Comparison of ENCODE assay signal across 9 mouse cellular contexts in the genomic region with DNA sequence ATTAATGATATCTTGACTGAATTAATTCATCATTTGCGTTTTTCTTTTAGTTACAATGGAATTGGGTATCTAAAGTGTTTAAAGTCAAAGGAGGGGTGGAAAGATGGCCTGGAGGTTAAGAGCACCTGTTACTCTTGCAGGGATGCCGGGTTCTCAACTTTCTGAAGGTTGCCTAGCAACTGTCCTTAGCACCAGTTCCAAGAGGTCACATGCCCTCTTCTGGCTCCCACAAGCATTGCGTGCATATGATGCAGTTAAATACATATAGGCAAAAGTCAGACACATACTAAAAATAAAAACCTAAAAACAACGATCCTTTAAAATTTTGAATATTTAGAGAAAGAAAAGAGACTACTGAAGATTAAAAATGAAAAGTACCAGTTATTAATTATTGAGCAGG. TPM values are rescaled to one million over a fixed set of nuclear protein-coding genes. Genes with fewer than 3 reads are reported as not detected.
A peak's percentile ranks its signal among the peaks of the same experiment; 100 is the strongest.
DNase-seq lines count a peak whose midpoint lies in the region; TF ChIP-seq lines count a peak whose summit lies in the region.
"Had no signal": no experiment of that assay in that cellular context is flagged by ENCODE, and none has a peak within 500 bp of the region (broad histone marks: within the 10 kb centered on the region; RNA-seq: fewer than 3 reads in every experiment).

No protein-coding gene starts in this region.

- no peak for TF ChIP-seq POLR2A in cerebellum, adult 2 months (IDR thresholded peaks at IDR 0.05; ENCODE audit: borderline replicate concordance, insufficient read depth, low read length)

- peaks cover 57% of the 10 kb centered on the region for H3K36me3 ChIP-seq in C2C12 (ENCODE audit: control insufficient read depth, insufficient read depth)

- H3K4me3 ChIP-seq in cerebellum, adult 2 months (replicated peaks; ENCODE audit: insufficient read depth, low read depth, low read length): no peak overlapping the region
- no peak overlapping the region for H3K4me3 ChIP-seq in C2C12 (ENCODE audit: insufficient read depth, poor library complexity, severe bottlenecking)
- H3K4me3 ChIP-seq: limb, embryonic 12.5 days had no signal

- H3K4me1 ChIP-seq in cerebellum, adult 2 months (ENCODE audit: control insufficient read depth, insufficient read depth, low read length): peaks cover 15% of the 10 kb centered on the region; the same call in 1 of the 2 replicates

- peaks cover 96% of the 10 kb centered on the region for H3K79me2 ChIP-seq in C2C12 (ENCODE audit: control insufficient read depth, insufficient read depth)

- no peak overlapping the region for H3ac ChIP-seq in C2C12 (ENCODE audit: control insufficient read depth, insufficient read length, low read depth)

- peak; percentile 56; the same call in 1 of the 2 replicates for TF ChIP-seq CTCF in cerebellum, adult 2 months (IDR thresholded peaks at IDR 0.05; ENCODE audit: borderline replicate concordance, insufficient read depth, low read depth, low read length)
- no peak for TF ChIP-seq CTCF in C2C12 (IDR thresholded peaks at IDR 0.05; ENCODE audit: control insufficient read depth, insufficient read depth, insufficient read length)

- peaks cover 81% of the 10 kb centered on the region for H3K79me3 ChIP-seq in C2C12 (ENCODE audit: low read depth)

- DNase-seq in cerebellum, adult 2 months: peak in 1 of 2 experiments; percentile 38
- DNase-seq in cerebellum, adult 11 months: no peak
- peak; percentile 81 for DNase-seq in embryo, embryonic 10 days (ENCODE audit: low spot score)
- peak; percentile 56 to 60 for DNase-seq in kidney, postnatal 36 days
- peak; percentile 45 to 58 for DNase-seq in natural killer cell, adult 2 months (ENCODE audit: low spot score in 2 of 2)
- DNase-seq in frontal cortex, postnatal 10 days (ENCODE audit: low spot score in 2 of 2): no peak
- no peak for DNase-seq in right cerebral cortex, adult 18-20 months

- H3K27me3 ChIP-seq in cerebellum, adult 2 months (ENCODE audit: control insufficient read depth, insufficient read depth, low read length): no peaks in the 10 kb centered on the region
- H3K27me3 ChIP-seq in C2C12 (ENCODE audit: control insufficient read depth, insufficient read depth, insufficient read length): no peaks in the 10 kb centered on the region
- H3K27me3 ChIP-seq: limb, embryonic 12.5 days had no signal

- no peak overlapping the region for H3K27ac ChIP-seq in cerebellum, adult 2 months (ENCODE audit: insufficient read depth, low read length)
- H3K27ac ChIP-seq: limb, embryonic 12.5 days had no signal

- WGBS in cerebellum, adult 2 months: 50% methylated on average over 4 of the region's 4 CpGs

TF ChIP-seq in C2C12, 6 proteins besides CTCF, POLR2A, EP300 and RAD21:
- no peak for TF ChIP-seq CEBPB (IDR thresholded peaks at IDR 0.05; ENCODE audit: low read depth)
- TF ChIP-seq USF1 (IDR thresholded peaks at IDR 0.05; ENCODE audit: low read depth): peak; percentile 77

RNA-seq across cellular contexts. Expression of a gene that starts 10.2 kb away (rescaled TPM):
- 67.1 and 72.2 TPM in 2 replicates for polyA plus RNA-seq in cerebellum, adult 2 months (2012; rRNA removed)
- 59.6 TPM for polyA plus RNA-seq in C2C12 (2012; fragmentation: generic; extraction: Trizol)

RNA-seq across cellular contexts. Expression of a gene that starts 53.8 kb away (rescaled TPM):
- 44.2 and 49.3 TPM in 2 replicates for polyA plus RNA-seq in cerebellum, adult 2 months (2012; rRNA removed)
- polyA plus RNA-seq in C2C12 (2012; fragmentation: generic; extraction: Trizol): 14.2 TPM

RNA-seq across cellular contexts. Expression of a gene that starts 53.8 kb away (rescaled TPM):
- 29.2 and 29.9 TPM in 2 replicates for polyA plus RNA-seq in cerebellum, adult 2 months (2012; rRNA removed)
- 9.7 TPM for polyA plus RNA-seq in C2C12 (2012; fragmentation: generic; extraction: Trizol)

Comparison
In these comparisons a context has a peak if more than half of its experiments do, and no peak if none do; other contexts are left out.
1. DNase-seq: peak in embryo, embryonic 10 days (single experiment), kidney, postnatal 36 days (2 of 2) and natural killer cell, adult 2 months (2 of 2); none in cerebellum, adult 11 months (single experiment), frontal cortex, postnatal 10 days (0 of 2) and right cerebral cortex, adult 18-20 months (single experiment).